Mouse (Mus musculus): ENCODE results near the gene Rhoh. TPM values are rescaled to one million over a fixed set of nuclear protein-coding genes. Genes with fewer than 3 reads are reported as not detected.
A peak's percentile ranks its signal among the peaks of the same experiment; 100 is the strongest.

Gene Rhoh
- total RNA-seq, 1 experiment from 2014 or later: 161 TPM

DNA sequence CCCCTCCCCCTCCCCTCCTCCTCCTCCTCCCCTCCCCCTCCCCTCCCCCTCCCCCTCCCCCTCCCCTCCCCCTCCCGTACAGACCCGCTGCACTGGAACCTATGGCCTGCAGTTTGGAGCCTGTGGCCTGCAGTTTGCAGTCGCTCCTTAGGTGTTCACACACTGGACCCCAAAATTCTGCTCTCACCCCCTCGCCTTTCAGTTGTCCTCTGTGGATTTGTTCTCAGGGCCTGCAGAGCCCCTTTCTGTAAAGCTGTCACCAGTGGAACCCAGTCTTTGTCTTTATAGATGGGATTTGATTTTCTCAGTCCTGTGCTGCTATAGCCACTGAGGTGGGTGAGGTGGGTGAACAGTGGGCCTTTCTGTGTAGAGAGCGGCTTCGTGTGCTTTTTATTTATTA is 2.7 kb upstream of the Rhoh start:
- no peak for ATAC-seq (ENCODE audit: extremely low read depth, insufficient number of reproducible peaks, low FRiP score, poor library complexity, severe bottlenecking)

DNA sequence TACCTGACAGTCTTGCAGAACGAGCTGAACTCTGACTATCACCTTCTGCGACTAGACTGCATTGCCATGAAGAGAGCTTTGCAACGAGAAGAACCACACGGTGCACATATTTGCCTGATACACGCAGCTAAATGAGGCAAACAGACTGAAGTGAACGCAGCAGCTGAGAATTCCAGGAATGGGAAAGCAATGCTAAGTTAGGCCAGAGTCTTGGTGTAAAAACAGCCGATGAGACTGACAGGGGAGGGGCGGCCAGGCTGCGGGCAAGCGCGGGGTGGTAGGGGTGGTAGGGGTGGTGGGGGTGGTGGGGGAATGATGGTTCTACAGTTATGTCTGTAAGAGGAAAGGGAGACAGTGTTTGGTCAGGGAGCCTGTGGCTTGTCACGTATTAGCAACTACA is 2.1 kb upstream of the Rhoh start:
- ATAC-seq (ENCODE audit: extremely low read depth, insufficient number of reproducible peaks, low FRiP score, poor library complexity, severe bottlenecking): no peak

DNA sequence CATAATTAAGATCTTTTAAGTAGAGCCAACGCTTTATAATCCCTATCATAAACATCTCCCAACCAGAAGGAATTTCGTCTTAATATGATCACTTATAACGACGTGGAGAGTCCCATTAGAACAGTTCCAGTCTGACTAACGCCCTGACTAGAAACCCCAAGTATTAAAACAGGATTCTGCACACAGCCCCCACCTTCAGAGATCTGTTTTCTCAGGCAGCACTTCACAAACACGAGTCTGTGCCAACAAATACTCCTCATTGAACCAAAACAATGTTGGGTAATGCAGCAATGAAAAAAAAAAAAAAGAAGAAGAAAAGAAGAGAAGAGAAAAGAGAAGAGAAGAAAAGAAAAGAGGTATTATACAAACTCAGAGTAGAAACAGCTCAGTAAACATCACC is 1.6 kb upstream of the Rhoh start:
- ATAC-seq (ENCODE audit: extremely low read depth, insufficient number of reproducible peaks, low FRiP score, poor library complexity, severe bottlenecking): no peak

DNA sequence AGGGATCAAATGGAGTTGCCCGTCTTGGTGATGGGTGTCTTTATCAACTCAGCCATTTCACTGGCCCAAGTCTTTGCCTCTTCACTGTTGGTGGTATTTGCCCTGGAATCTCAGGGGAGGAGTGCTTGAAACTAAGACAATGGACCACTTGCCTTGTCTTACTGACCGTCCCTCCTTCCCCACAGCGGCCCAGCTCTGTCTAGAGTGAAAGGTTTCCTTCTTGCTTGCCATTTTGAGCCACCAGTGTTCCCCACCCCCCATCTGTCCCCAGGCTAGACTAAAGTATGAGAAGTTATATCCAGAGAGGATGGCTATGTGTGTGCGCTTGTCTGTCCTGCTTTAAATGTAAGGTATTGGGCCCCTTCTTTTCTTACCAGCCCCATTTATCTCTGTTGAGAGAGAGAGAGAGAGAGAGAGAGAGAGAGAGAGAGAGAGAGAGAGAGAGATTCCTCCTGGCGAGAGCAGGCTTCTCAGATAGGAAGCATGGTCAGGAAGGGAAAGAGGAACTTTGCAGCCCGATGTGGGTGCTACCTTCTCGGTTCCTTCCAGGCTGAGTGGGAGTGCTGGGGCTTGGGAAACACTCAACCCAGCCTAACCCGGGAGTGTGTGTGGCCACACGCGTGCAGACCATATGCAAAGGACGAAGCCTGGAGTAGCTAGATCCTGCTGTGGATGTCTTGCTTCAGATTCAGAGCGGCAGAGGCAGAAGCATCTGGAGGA is 572 bp upstream of the Rhoh start:
- peak; percentile 24; the same call in 1 of the 2 replicates for ATAC-seq (ENCODE audit: extremely low read depth, insufficient number of reproducible peaks, low FRiP score, poor library complexity, severe bottlenecking)

DNA sequence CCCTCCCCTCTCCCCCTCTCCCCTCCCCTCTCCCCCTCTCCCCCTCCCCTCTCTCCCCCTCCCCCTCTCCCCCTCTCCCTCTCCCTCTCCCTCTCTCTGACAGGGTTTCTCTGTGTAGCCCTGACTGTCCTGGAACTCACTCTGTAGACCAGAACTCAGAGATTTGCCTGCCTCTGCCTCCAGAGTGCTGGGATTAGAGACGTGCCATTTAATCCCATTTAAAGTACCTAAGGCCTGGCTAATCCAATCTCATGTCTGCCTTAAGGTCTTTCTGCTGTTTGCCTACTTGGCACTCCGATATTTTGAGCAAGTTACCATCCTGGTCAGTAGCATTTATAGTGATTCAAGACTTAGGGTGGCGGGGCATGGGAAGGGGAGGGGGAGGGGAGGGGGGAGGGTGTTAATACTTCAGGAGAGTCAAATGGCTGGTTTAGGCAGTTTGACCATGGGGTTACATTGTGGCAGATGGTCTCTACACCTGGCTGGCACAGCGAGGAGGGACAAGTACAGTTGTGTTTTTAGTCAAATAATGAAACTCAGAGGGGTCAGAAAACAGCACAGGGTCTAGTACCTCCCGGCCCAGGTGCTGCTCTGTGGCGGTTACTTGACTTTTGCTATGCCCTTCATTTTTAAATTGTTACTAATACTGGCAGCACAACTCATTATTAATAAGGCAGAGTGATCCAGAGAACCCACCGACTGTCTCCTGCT is 1.4 kb downstream of the Rhoh start:
- ATAC-seq (ENCODE audit: extremely low read depth, insufficient number of reproducible peaks, low FRiP score, poor library complexity, severe bottlenecking): no peak

DNA sequence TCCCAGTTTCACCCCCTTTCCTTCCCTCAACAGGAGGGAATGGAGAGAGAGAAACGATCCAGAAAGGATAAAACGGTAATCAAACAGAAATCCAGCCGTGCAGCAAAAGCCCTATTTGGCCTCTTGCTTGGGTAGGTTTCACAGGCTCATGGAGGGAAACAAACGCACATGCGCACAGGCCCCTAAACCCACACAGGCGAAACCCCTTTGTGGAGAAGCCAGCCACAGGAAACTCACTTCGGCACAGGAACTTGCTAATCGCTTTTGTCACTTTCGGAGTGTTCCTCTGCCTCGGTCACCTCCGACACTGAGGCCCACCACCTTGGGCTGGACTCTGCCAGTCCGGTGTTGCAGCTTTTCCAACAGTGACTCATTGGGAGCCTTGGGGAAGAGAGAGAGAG is 2.3 kb downstream of the Rhoh start:
- ATAC-seq (ENCODE audit: extremely low read depth, insufficient number of reproducible peaks, low FRiP score, poor library complexity, severe bottlenecking): peak; percentile 57

DNA sequence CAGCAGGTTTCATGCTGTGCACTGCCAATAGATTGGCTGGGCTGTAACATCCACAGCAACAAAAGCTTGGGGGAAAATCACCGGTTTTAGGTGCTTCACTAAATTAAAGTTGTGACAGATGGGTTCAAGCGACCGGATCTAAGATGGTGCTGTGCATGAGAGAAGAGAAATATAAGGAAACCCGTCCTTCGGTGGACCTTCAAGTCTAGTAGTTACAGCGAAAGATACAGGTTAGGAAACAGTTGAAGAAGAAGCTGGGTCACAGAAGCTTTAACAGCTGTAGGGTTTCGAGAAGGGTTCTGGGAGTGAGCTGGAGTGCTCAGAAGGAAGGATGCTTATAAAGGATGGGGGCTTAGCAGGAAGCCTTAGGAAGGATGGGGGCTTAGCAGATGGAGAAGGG is 3.5 kb downstream of the Rhoh start:
- ATAC-seq (ENCODE audit: extremely low read depth, insufficient number of reproducible peaks, low FRiP score, poor library complexity, severe bottlenecking): no peak

DNA sequence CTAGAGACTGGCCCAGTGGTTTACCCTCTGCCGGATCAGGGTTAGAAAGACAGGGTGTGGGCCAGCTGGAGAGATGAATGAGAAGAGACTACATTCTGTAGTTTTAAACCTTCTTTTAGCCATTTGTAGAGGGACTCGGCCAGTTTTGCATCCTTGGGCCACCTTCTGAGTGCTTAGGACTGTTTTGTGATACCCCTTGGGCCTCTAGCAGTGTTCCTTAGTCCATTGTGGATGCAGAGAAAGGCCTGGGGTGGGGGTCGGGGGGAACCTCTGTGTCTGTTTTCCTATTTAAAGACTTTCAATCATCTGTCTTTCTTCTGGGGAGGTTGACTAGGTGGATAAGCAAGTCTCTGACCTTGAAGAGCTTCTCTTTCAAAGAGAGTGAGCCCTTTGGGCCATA is 3.9 kb downstream of the Rhoh start:
- no peak for ATAC-seq (ENCODE audit: extremely low read depth, insufficient number of reproducible peaks, low FRiP score, poor library complexity, severe bottlenecking)

DNA sequence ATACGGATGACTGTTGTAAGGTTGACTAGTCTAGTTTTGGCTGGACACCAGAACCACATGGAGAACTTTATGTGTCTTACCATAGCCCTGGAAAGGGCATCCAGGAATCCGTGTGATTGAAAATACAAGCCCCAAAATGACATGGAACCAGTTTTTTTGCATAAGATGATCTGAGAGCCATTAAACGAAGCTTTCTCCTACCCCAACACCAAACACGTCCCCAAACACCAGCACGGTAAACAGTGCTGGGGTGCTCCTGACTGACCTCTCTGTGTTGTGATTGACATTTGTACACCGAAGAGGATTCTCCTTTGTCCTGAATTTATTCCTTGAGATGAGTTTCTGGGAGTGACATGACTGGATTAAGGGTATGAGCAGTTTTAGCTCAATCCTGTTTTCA is 5.6 kb downstream of the Rhoh start:
- no peak for ATAC-seq (ENCODE audit: extremely low read depth, insufficient number of reproducible peaks, low FRiP score, poor library complexity, severe bottlenecking)

DNA sequence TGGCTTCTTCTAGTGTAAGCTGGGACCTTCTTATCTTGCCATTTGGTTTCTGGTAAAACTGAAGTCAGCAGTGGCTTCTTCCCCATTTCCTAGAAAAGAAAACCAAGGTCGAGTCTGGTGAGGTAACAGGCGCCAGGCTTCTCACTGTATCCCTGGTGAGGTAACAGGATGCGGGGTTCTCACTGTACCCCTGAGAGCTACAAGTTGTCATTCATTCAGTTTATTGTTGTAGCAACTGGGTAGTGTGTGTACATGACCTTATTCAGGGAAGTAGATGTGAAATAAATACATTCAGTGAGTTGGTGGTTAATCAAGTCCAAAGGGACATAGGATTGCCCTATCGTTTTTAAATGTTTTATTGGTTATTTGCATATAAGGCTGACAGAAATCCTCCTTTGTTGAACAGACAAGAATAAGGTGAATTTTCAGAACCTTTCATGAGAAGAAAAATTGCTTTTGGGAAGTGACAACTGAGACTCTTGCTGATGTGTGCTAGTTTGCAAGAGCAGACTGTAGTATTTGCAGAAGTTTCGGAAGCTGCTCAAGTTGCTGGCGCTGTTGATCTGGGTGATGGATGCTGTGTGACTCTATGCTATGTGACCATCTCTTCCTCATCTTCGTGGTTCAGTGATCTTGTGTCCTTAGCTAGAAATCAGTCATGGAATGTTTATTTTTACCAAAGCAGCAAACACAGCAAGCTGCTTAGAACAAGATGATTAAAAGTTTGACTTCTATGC is 6.5 kb downstream of the Rhoh start:
- ATAC-seq (ENCODE audit: extremely low read depth, insufficient number of reproducible peaks, low FRiP score, poor library complexity, severe bottlenecking): peak; percentile 58

DNA sequence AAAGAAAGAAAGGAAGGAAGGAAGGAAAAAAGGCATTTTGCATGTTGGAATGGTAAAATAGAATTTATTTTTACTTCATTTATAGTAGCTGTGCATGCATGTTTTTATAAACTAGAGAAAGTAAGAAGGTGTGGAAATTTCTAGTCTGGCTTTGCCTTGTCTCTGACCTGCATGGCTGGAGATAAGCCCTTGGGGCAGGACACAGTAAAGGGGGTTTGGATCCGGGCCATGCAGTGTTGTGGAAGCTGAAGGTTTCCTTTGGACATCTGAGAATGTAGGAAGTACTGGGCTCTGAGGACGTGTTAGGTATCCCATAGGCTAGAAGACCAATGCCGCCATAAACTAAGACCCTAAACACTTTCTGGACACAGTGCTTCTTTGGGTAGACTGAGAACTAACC is 7.4 kb downstream of the Rhoh start:
- no peak for ATAC-seq (ENCODE audit: extremely low read depth, insufficient number of reproducible peaks, low FRiP score, poor library complexity, severe bottlenecking)

DNA sequence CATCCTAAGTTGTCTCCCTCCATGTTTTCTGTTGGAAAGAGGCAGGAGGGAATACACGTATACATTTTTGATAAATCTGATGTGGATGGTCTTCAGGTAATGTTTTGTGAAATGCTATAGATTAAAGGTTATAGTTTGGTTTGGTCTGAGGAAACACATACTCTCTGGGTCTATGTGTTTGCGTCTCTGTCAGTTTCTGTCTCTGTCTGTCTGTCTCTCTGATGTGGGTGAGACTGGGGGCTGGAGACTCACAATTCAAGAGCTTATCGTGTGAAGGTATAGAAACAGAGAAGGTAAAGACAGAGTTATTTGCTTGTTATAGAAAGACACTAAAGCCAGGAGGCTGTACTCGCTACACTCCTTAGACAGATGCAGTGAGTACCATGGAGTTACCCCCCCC is 8.6 kb downstream of the Rhoh start:
- no peak for ATAC-seq (ENCODE audit: extremely low read depth, insufficient number of reproducible peaks, low FRiP score, poor library complexity, severe bottlenecking)

DNA sequence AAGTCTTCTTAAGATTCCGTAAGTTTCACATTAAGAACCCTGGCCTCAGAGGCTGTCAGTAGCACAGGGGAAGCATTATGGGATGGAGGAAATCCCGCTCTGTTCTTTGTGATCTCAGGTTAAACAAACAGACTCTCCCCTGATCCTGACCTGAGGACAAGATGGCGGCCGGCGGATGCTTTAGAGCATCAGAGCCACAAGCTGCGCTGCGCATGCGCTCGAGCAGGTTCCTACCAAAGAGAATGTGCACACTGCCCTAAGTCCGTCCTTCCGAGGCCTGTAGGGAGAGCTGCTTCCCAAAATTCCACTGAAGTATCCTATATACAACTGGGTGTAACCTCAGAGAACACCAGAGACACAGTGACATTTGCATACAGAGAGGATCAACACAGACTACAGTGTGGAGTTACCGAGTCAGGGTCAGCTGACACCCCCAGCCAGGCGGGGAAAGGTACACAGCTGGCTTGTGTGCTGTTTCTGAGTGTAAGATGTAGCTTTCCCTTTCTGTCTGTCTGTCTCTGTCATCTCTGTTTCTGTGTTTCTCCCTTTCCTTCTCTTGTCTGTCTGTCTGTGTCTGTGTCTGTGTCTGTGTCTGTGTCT is 10.4 kb downstream of the Rhoh start:
- peak; percentile 24; the same call in 1 of the 2 replicates for ATAC-seq (ENCODE audit: extremely low read depth, insufficient number of reproducible peaks, low FRiP score, poor library complexity, severe bottlenecking)

DNA sequence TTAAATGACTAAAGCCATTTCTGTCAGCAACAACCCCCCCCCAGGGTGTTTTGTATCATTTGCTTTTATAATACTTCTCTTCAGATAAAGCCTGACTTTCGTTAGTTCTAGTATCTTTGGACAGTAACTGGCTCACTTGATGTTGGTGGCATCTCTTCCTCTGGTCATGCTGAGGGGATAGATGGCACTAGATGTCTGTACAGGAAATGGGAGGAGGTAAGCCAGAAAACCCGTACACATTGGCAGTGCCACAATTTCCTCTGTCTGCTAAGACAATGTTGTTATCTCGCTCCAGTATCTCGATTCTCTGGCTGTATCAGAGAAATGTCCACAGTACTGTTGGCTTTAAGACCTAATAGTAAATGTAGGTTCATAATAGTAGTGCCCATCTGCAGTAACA is 12.2 kb downstream of the Rhoh start:
- ATAC-seq (ENCODE audit: extremely low read depth, insufficient number of reproducible peaks, low FRiP score, poor library complexity, severe bottlenecking): no peak

DNA sequence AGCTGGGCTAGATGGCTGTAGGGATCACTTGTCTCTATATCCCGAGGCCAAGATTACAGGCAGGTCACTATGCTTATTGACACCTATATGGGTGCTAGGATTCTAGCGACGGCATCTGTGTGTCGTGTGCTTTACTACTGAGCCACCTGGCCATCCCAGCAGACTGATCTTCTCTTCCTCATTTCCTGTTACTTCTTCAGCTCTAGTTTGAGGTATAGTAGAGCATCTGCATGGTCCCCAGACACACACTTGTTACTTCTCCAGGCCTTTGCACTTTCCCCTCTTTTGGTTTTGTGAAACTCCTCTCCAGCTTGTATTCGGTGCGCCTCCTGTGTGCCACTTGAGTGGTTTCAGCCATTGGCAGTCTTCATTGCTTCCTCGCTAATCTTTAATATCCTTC is 14.3 kb downstream of the Rhoh start:
- ATAC-seq (ENCODE audit: extremely low read depth, insufficient number of reproducible peaks, low FRiP score, poor library complexity, severe bottlenecking): no peak

DNA sequence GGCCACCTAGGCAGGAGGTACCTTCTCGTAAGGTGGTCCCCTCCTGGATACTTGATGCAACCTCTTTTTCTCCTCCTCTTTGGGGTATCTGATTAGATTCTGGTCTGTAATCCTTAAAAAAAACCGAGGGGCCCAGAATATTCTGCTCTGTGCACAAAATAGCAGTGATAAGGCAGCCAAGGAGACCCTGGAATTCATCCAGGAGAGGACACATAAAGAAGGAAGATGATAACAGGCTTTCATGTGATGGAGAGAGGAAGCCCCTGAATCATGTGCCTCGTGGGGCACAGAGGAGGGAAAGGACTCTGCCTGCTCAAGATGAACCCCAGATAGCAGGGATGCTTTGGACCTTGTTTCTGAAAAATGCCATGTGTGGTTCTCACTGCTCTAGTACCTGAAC is 17.4 kb downstream of the Rhoh start:
- ATAC-seq (ENCODE audit: extremely low read depth, insufficient number of reproducible peaks, low FRiP score, poor library complexity, severe bottlenecking): no peak

DNA sequence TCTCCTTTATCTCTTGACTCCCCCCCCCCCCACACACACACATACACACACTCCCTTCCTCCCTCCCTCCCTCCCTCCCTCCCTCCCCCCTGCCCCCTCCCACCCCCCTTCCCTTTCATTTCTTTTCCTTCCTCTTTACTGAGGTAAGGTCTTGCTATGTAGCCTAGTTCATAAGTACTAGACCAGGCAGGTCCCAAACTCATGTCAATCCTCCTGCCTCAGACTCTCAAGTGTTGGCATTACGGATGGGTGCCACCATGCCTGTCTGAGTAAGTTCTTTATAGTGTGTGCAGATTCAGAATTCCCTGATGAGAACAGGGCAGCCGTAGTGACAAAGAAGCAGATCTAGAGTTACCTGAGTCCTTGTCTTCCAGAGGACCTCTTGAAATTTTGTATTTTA is 20.2 kb downstream of the Rhoh start:
- no peak for ATAC-seq (ENCODE audit: extremely low read depth, insufficient number of reproducible peaks, low FRiP score, poor library complexity, severe bottlenecking)

DNA sequence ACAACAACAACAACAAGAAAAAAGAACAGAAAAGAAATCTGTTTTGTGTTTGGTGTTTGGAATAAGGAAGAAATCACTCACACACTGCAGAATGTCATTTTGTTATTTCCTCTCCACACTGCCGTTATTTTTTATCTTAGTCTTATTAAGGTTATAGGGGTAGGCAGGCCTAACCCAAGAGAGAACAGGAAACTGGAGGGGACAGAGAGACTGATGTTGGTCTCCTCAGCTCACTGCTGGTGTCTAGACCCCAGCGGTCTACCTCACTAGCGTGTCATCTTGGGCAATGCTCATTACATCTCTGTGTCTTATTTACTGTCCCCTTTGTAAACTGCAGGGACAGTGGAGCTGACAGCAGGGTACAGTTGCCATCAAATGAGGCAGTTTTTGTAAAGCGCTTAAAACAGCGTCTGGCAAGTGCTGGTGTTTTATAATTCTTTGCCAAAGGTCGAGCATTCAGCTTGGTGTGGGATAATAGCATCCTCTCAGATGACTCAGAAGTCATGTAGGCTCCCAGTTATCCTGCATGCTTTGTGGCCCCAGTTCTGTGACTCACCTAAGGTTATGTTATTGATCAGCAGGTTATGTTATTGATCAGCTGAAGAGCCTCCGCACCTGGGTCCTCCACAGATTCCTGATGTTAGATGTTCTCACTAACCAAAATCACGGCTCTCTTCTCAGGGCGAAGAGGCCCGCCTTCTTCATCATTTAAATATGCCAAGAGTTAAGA is 21.6 kb downstream of the Rhoh start:
- no peak for ATAC-seq (ENCODE audit: extremely low read depth, insufficient number of reproducible peaks, low FRiP score, poor library complexity, severe bottlenecking)

DNA sequence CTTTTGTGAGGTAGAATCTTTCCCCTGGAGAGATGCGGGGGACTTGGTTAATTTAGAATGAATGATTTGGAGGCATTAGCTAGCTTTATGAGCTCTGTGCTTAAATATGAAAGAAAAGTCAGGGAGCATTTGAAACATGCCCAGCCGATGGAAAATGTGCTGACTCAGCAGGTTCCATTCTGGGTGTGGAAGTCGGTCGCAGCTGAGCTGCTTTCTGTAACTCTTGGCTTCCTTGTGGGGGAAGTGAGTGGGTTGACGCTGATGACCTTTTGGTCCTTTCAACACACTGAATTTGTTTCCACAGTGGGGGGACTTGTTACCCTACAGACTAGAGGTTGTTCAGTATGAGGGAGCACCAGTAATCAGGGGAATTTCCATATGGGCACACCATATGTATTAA is 22.3 kb downstream of the Rhoh start:
- ATAC-seq (ENCODE audit: extremely low read depth, insufficient number of reproducible peaks, low FRiP score, poor library complexity, severe bottlenecking): no peak

All from neutrophil, adult 5-6 weeks (primary cell).